Mouse (Mus musculus) 3T3-L1 (cell line): ENCODE results near the gene Smad9.

Experiments
- DNase-seq: peaks from one replicate; pipeline ENCODE4 v3.0.0-alpha.2; 2015; ENCODE audit warnings: low read depth, low spot score

Smad9 gene

DNA sequence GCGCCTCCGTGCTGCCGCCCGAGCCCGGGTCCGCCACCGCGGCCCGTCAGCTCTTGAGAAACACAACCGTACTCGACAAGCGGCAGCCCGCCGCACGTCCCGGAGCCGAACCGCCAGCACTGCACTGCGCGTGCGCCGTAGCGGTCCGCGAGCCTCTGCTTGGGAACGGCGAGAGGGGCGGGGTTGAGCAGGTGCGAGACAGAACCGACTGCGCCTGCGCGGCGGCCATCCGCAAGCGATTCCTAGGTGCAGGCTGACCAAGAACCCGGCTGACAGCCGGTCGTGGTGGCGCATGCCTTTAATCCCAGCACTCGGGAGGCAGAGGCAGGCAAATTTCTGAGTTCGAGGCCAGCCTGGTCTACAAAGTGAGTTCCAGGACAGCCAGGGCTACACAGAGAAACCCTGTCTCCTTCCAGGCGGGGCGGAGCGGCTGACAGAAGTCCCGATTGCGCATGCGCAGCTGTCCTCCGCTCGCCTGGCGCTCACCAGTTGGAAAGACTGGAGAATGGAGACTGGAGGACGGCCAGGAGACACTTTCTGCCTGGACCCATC is 52.4 kb downstream of the Smad9 start, which contains the start of gene Rfxap:
Rfxap (minus strand) TSS at position 126 of the 552 bp plus-strand sequence.
- peak; percentile 94 for DNase-seq

DNA sequence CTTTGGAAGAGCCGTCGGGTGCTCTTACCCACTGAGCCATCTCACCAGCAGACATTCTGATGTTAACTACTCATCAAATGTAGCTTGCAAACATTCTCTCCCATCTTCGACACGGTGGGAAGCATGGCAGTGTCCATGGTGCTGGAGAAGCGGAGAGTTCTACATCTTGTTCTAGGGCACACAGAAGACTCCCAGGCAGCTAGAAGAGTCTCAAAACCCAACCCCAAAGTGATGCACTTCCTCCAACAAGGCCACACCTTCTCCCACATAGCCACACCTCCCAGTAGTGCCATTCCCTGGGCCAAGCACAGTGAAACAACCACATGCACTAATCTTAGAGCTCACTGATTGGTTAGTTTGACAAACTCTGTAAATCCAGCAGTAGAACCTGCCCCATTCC is 53.7 kb downstream of the Smad9 start:
- peak; percentile 14 for DNase-seq

DNA sequence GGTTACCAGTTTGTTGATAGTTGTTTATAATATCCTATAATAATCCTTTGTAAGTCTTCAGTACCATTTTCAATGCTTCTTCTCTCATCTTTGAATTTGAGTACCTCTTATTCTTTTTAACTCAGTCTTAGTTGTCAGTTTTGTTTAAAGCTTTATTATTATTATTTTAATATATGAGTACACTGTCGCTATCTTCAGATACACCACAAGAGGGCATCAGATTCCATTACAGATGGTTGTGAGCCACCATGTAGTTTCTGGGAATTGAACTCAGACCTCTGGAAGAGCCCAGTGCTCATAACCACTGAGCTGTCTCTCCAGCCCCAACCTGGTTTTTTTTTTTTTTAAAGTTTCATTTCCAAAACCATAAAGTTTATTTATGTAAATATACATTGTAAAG is 56.2 kb downstream of the Smad9 start:
- DNase-seq, result peak; percentile 38

DNA sequence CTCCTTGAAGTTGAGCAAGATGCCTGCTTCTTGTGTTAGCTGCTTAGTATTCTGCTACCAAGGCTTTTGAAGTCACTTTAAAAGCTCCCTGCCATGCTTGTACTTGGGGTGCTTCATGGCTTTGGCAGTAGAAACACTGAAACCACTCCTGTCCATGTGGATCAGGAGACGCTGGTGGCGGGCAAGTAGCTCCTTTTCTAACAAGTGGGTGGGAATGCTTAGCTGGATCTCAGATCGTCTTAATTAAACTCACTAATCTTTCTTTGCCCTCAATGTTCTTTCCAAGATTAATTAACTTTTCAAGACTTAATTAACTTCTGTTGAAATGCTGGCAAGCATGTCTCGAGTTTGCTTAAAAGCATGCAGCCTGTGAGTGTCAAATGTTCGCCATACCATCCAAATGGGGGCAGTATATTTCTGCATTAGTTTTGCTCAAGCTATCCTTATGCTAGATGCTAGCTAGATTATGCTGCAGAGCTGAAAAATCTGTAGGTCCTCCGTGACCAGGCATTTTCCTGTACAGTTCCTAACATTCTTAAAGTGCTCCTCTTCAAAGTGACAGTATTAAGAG is 58.1 kb downstream of the Smad9 start:
- DNase-seq, result no peak

DNA sequence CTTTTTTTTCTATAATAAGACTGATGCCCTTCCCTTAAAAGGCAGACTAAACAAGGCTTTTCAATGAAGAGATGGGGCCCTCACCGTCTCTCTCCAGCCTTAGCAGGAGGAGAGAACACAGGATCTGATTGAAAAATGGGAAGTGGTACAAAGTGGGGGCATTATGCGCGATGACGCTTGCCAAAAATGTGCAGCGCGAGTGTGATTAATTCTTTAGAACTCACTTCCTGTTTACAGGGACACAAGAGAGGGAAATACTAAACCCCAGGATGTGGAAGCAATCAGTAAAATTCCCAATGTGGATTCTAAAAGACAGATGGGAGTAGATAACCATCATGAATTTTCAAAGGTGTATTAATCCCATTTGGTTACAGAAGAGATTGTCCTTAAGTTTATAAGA is 59.2 kb downstream of the Smad9 start:
- DNase-seq, result no peak

DNA sequence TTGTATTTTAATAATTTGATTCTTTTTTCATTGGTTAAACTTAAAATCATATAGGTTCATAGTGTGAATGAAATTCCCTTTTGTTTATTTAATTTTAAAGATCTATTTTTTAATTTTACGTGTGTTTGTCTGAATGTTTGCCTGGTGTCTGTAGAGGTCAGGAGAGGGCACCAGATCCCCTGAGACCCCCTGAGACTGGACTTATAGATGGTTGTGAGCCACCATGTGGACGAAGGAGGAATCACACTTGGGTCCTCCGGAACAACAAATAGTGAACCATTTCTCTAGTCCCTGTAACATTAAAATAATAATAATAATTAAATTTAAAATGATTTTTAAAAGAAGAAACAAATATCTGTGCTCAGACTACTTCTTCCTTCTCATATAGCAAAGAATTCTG is 59.9 kb downstream of the Smad9 start:
- DNase-seq, result peak; percentile 82

DNA sequence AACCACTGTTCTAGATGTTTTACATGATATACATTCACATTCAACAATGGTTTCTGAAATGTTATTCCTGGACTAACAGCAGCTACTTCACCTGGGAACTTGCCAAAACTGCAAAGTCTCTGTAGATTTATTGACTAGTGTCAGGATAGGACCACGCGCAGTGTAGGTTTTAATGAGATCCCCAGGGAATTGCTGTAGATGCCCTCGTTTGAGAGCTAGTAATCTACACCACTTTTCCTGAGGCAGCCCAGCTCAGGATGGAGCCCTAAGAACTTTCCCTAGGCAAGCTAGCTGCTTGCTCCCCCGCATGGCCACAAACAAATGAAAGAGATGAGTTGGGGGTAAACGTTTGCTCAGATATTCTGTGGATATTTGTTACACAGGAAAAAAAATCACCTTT is 67.1 kb downstream of the Smad9 start:
- DNase-seq, result no peak

DNA sequence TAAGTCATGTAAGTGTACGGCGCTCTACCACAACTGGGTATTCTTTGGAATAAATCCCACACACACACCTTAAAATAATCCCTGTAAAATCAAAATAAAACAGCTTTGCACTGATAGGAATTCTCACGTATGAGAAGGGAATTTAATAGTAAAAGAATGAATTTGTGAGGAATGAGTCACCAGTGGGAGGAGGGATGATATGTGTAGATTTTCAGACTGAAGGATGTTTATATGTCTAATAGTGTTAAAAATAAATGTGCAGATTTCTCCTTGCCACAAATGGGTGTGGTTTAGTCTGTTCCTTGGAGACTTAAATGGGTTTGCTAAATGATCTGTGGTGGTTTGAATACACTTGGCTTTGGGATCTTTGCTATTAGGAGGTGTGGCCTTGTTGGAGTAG is 77.1 kb downstream of the Smad9 start:
- peak; percentile 65 for DNase-seq

DNA sequence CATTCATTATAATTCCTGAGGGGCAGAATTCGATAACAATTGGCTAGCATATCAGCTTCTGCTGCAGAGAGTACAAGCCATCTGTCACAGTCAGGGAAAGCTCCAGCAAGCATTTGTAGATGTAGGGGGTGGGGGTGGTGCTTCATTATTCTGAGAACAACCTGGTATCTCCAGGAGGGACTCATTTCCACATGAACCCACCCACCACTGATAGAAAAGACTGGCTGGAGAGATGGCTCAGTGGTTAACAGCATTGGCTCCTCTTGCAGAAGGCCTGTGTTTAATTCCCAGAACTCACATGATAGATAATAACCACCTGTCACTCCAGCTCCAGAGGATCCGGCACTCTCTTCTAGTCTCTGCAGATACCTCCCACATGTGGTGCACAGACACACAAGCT is 80.0 kb downstream of the Smad9 start:
- DNase-seq, result no peak
